In the genomic region with DNA sequence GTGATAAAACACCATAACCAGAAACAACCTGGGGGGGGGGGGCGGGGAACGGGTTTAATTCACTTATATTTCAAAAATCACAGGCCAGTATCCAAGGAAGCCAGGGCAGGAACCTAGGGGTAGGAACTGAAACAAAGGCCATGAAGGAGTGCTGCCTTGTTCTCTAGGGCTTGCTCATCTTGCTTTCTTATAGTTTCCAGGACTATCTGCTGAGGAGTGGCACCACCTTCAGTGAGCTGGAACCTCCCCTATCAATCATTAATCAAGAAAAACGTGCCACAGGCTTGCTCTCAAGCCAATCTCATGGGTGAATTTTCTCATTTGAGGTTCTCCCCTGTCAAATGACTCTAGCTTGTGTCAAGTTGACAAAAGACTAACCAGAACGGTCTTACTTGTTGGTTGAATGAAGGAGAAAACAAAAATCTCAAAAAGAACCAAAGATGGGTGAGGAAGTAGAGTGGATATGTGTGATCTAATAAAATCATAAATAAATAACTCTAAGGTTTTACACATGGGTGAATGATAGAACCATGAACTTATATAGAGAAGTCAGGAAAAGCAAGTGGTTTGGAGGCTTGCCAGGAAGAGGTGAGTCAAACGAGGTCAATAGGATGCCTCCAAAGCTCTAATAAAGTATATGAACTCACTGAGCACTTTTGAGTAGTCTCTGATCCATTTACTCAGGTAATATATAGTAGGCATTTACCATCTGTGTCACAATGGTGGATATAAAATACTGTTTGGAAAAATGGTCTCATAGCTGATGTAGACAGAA, we compare ENCODE assay signal across 22 mouse cellular contexts.
A peak's percentile ranks its signal among the peaks of the same experiment; 100 is the strongest.
DNase-seq lines count a peak whose midpoint lies in the region; ATAC-seq lines count a peak whose summit lies in the region.
"Had no signal": no experiment of that assay in that cellular context is flagged by ENCODE, and none has a peak within 500 bp of the region (broad histone marks: within the 10 kb centered on the region; RNA-seq: fewer than 3 reads in every experiment).

No protein-coding gene starts in this region.

- ATAC-seq in CD4-positive, CD25-positive, alpha-beta regulatory T cell, adult 4 months: peak; percentile 38
- ATAC-seq: forebrain, postnatal 0 days; hindbrain, postnatal 0 days; intestine, postnatal 0 days; liver, postnatal 0 days; midbrain, embryonic 16.5 days had no signal

- peak; percentile 37 for DNase-seq in heart, adult 11 months
- DNase-seq in heart, postnatal 4 days: no peak
- peak; percentile 11 for DNase-seq in kidney, postnatal 10 days
- DNase-seq in kidney, adult 11 months: no peak
- peak; percentile 33 for DNase-seq in naive thymus-derived CD4-positive, alpha-beta T cell, adult 2 months (ENCODE audit: low read depth)
- no peak for DNase-seq in cerebellum, adult 9-10 months
- DNase-seq: adrenal gland, postnatal 36 days; cerebellum, adult 11 months; cerebellum, postnatal 10 days; forebrain, postnatal 0 days; gastrocnemius, postnatal 14 days; heart, adult 18-20 months; heart, postnatal 10 days; layer of hippocampus, postnatal 36 days; liver, postnatal 0 days; right cerebral cortex, adult 18-20 months; right cerebral cortex, postnatal 4 days; thymus, postnatal 36 days had no signal

Comparison
In these comparisons a context has a peak if more than half of its experiments do, and no peak if none do; other contexts are left out.
1. DNase-seq: peak in heart, adult 11 months (single experiment), kidney, postnatal 10 days (single experiment) and naive thymus-derived CD4-positive, alpha-beta T cell, adult 2 months (single experiment); none in heart, postnatal 4 days (single experiment), kidney, adult 11 months (single experiment) and cerebellum, adult 9-10 months (single experiment).